Mouse (Mus musculus): ENCODE results near the gene Il16. TPM values are rescaled to one million over a fixed set of nuclear protein-coding genes. Genes with fewer than 3 reads are reported as not detected.

Il16 gene
- polyA plus RNA-seq, 1 experiment, result 70.7 TPM

DNA sequence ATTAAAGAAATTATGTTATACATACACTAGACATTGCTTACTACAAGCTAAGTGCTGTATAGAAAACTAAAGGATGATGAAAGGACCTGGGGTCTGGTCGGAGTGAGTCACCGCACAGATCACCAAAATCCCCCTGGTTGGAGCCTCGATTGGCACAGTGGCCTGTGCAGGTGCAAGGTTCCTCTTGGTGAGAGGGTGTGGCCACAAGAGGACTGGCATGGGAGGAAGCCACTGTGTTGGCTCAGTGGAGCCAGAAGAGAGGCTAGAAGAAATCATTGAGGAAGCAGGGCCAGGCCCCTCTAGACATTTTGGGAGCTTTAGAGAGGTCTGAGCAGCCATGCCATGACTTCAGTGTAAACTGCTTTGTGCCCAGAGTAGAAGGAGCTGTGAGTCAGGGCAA is 106.4 kb downstream of the Il16 start:
- peak overlapping the region; percentile 75 for H3K27ac ChIP-seq (ENCODE audit: insufficient read depth, low read length)
- H3K36me3 ChIP-seq (ENCODE audit: control insufficient read depth, insufficient read depth, low read length), result peaks cover 26% of the 10 kb centered on the region
- H3K4me3 ChIP-seq (ENCODE audit: extremely low read depth, insufficient read depth, insufficient read length), result no peak overlapping the region
- H3K27me3 ChIP-seq (ENCODE audit: control insufficient read depth, insufficient read depth, low read length), result no peaks in the 10 kb centered on the region
- peak in 1 of 2 experiments; percentile 64 for DNase-seq (ENCODE audit: low read depth in 1 of 2, low spot score in 2 of 2)
- TF ChIP-seq CTCF (IDR thresholded peaks at IDR 0.05; ENCODE audit: extremely low read depth, insufficient read depth, insufficient read length, insufficient replicate concordance) (no peak), POLR2A (IDR thresholded peaks at IDR 0.05; ENCODE audit: low read depth, low read length) (no peak)
- 23% methylated on average over 3 of the region's 3 CpGs for WGBS
- peaks cover 31% of the 10 kb centered on the region for H3K4me1 ChIP-seq (ENCODE audit: control insufficient read depth, insufficient read depth, insufficient read length)

DNA sequence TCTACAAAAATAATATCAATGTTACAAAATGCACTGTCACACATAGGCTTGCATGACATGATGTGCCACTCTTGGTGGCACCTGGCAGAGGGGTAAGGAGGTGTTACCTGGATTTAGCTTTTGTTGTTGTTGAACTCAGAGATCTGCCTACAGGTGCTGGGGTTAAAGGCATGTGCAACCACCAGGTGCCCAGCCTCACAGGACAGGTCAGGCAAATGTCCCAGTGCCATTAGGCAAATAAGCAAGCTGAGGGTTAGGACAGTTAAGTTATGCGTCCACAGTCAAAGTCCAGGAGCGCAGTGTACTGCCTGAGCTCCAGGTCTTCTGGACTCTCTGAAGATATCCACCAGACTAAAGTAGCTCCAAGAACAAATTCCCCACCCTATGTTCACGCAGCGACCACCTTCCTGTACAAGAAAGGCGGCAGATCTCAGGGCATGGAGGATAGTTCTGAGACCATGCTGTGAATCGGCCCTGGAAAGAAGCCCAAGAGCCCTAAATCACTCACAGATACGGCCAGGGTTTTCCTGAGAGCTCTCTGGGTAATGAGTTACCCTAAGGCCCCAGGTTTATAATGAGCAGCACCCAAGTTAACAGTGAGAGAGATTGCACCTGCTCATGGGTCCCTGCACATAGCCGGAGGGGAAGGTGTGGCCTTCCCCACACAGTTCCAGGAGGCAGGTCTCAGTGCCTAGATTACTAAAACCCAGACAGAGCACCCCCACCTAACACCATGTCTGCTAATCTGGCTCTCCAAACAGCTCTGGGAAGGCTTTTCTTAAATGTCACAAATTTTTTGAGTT is 107.5 kb downstream of the Il16 start:
- no peak for DNase-seq (ENCODE audit: low read depth in 1 of 2, low spot score in 2 of 2)
- no peak overlapping the region for H3K4me3 ChIP-seq (ENCODE audit: extremely low read depth, insufficient read depth, insufficient read length)
- H3K36me3 ChIP-seq (ENCODE audit: control insufficient read depth, insufficient read depth, low read length), result peaks cover 15% of the 10 kb centered on the region
- 0 out of 2 replicates have a peak overlapping the region, but pooled peaks have one; percentile 52 for H3K27ac ChIP-seq (ENCODE audit: insufficient read depth, low read length)
- WGBS, result 87% methylated on average over 8 of the region's 8 CpGs
- TF ChIP-seq POLR2A (IDR thresholded peaks at IDR 0.05; ENCODE audit: low read depth, low read length) (no peak), CTCF (IDR thresholded peaks at IDR 0.05; ENCODE audit: extremely low read depth, insufficient read depth, insufficient read length, insufficient replicate concordance) (no peak)
- peaks cover 23% of the 10 kb centered on the region; the same call in 1 of the 2 replicates for H3K4me1 ChIP-seq (ENCODE audit: control insufficient read depth, insufficient read depth, insufficient read length)
- H3K27me3 ChIP-seq (ENCODE audit: control insufficient read depth, insufficient read depth, low read length), result no peaks in the 10 kb centered on the region

DNA sequence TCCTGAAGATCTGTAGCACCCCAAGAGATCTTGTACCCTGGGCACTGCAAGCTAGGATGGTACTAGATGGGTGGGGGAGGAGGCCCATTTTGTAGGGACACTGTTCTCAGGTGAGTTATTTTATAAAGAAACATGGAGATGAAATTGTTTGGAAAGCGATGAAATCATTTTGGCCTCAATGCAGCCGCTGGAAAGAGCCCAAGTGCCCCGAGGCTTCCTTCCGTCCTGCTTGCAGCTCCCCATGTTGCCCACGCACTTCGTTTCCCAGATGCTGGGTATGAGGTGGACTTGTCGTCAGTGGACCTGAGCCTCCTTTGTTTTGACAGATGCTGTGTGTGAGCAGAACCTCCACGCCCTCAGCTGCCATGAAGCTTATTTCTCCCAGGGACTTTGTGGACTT is 109.1 kb downstream of the Il16 start:
- no peak overlapping the region for H3K27ac ChIP-seq (ENCODE audit: insufficient read depth, low read length)

DNA sequence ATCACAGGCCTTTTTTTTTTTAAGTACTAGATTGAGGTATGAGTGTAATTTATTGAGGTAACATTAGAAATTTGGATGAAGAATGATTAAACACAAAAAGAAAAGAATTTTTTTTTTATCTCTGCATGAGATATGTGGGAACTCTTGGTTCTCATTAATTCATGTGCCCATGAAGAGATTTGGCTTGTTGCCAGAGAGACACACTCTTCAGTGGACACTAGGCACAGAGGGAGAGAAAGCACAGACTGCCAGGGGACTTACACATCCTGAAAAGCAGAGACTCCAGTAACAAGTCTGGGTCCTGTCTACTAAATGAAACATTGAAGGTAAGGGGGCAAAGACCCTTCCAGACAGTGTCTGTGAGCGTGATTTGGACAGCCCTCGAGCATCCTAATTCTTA is 109.8 kb downstream of the Il16 start:
- 89% methylated on average over 2 of the region's 2 CpGs for WGBS
- Histone ChIP-seq H3K4me1 (ENCODE audit: control insufficient read depth, insufficient read depth, insufficient read length) (peaks cover 23% of the 10 kb centered on the region; the same call in 1 of the 2 replicates), H3K36me3 (ENCODE audit: control insufficient read depth, insufficient read depth, low read length) (peaks cover 4% of the 10 kb centered on the region; the same call in 1 of the 2 replicates), H3K27ac (ENCODE audit: insufficient read depth, low read length) (no peak overlapping the region), H3K27me3 (ENCODE audit: control insufficient read depth, insufficient read depth, low read length) (no peaks in the 10 kb centered on the region), H3K4me3 (ENCODE audit: extremely low read depth, insufficient read depth, insufficient read length) (no peak overlapping the region)
- DNase-seq (ENCODE audit: low read depth in 1 of 2, low spot score in 2 of 2), result no peak
- TF ChIP-seq POLR2A (IDR thresholded peaks at IDR 0.05; ENCODE audit: low read depth, low read length) (no peak), CTCF (IDR thresholded peaks at IDR 0.05; ENCODE audit: extremely low read depth, insufficient read depth, insufficient read length, insufficient replicate concordance) (no peak)

More for the DNA sequence above, 109.1 kb downstream of the Il16 start:
- peaks cover 7% of the 10 kb centered on the region for H3K36me3 ChIP-seq (ENCODE audit: control insufficient read depth, insufficient read depth, low read length)
- H3K4me1 ChIP-seq (ENCODE audit: control insufficient read depth, insufficient read depth, insufficient read length), result peaks cover 25% of the 10 kb centered on the region; the same call in 1 of the 2 replicates
- TF ChIP-seq CTCF (IDR thresholded peaks at IDR 0.05; ENCODE audit: extremely low read depth, insufficient read depth, insufficient read length, insufficient replicate concordance) (no peak), POLR2A (IDR thresholded peaks at IDR 0.05; ENCODE audit: low read depth, low read length) (no peak)
- no peak for DNase-seq (ENCODE audit: low read depth in 1 of 2, low spot score in 2 of 2)
- H3K27me3 ChIP-seq (ENCODE audit: control insufficient read depth, insufficient read depth, low read length), result no peaks in the 10 kb centered on the region
- no peak overlapping the region for H3K4me3 ChIP-seq (ENCODE audit: extremely low read depth, insufficient read depth, insufficient read length)
- 95% methylated on average over 8 of the region's 8 CpGs for WGBS

DNA sequence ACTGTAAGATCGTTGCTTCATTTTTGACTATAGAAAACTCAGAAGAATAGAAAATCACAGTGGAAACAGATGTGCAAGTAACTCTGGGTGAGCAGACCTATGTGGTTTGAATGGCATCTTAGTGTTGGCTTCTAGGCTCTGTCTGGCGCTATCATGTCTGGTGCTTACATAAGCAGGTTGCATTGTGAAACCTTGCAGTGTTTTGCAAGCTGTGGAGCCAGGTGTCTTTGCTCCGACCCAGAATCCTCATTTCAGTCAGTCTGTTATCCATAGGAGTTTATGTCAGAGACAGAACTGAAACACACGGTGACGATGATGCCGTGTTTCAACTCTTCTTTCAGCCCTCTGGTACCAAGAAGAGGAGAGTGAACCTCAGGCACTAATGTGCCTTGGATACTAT is 111.7 kb downstream of the Il16 start:
- no peak overlapping the region for H3K4me3 ChIP-seq (ENCODE audit: extremely low read depth, insufficient read depth, insufficient read length)
- WGBS, result 82% methylated on average over 6 of the region's 6 CpGs

DNA sequence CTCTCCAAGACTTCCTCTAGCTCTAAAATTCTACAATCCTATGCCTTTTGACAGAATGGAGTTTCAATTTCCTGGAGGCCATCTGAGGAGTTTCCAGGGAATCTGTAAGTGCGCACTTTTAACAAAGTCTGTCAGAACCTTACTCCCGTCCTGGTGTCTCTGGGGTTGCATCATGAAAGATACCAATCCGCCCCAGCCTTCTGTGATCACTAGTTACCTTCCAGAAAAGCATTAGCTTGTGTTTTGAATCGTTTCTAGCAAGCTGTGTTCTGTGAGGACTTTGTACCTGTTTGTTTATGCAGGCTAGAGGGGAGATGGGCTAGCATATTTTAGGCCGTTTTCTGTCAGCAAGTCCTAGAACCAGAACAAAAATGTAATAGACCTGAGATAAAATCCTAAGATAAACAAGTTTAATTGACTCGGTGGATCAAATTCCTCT is 112.8 kb downstream of the Il16 start:
- Histone ChIP-seq H3K4me3 (ENCODE audit: extremely low read depth, insufficient read depth, insufficient read length) (peak overlapping the region; percentile 39; the same call in 1 of the 2 replicates), H3K27me3 (ENCODE audit: control insufficient read depth, insufficient read depth, low read length) (no peaks in the 10 kb centered on the region), H3K4me1 (ENCODE audit: control insufficient read depth, insufficient read depth, insufficient read length) (peaks cover 2% of the 10 kb centered on the region; the same call in 1 of the 2 replicates), H3K36me3 (ENCODE audit: control insufficient read depth, insufficient read depth, low read length) (peaks cover 4% of the 10 kb centered on the region; the same call in 1 of the 2 replicates), H3K27ac (ENCODE audit: insufficient read depth, low read length) (peak overlapping the region; percentile 30; the same call in 1 of the 2 replicates)
- no peak for TF ChIP-seq POLR2A (IDR thresholded peaks at IDR 0.05; ENCODE audit: low read depth, low read length)
- no peak for TF ChIP-seq CTCF (IDR thresholded peaks at IDR 0.05; ENCODE audit: extremely low read depth, insufficient read depth, insufficient read length, insufficient replicate concordance)
- 82% methylated on average over 6 of the region's 6 CpGs for WGBS
- DNase-seq (ENCODE audit: low read depth in 1 of 2, low spot score in 2 of 2), result no peak

More for the DNA sequence above, 111.7 kb downstream of the Il16 start:
- H3K36me3 ChIP-seq (ENCODE audit: control insufficient read depth, insufficient read depth, low read length), result peaks cover 4% of the 10 kb centered on the region; the same call in 1 of the 2 replicates
- DNase-seq (ENCODE audit: low read depth in 1 of 2, low spot score in 2 of 2), result no peak
- TF ChIP-seq POLR2A (IDR thresholded peaks at IDR 0.05; ENCODE audit: low read depth, low read length), result no peak
- no peak overlapping the region for H3K27ac ChIP-seq (ENCODE audit: insufficient read depth, low read length)
- H3K4me1 ChIP-seq (ENCODE audit: control insufficient read depth, insufficient read depth, insufficient read length), result peaks cover 5% of the 10 kb centered on the region; the same call in 1 of the 2 replicates
- no peaks in the 10 kb centered on the region for H3K27me3 ChIP-seq (ENCODE audit: control insufficient read depth, insufficient read depth, low read length)
